Mouse (Mus musculus) liver, adult 2 months (tissue): ENCODE measurements around the gene Pih1d2.

ENCODE experiments used
- CTCF ChIP-seq: fragments of 200-500 bp; IDR thresholded peaks from 2 replicates; pipeline ENCODE4 v1.5.1; 2011; ENCODE audit warnings: low read depth, low read length, control low read depth
- POLR2A ChIP-seq: fragments of 200-500 bp; IDR thresholded peaks from 2 replicates; pipeline ENCODE4 v1.6.1; 2011; ENCODE audit warnings: low read length, control low read depth; ENCODE audit not compliant: insufficient read depth; ENCODE audit errors: extremely low read depth

DNA sequence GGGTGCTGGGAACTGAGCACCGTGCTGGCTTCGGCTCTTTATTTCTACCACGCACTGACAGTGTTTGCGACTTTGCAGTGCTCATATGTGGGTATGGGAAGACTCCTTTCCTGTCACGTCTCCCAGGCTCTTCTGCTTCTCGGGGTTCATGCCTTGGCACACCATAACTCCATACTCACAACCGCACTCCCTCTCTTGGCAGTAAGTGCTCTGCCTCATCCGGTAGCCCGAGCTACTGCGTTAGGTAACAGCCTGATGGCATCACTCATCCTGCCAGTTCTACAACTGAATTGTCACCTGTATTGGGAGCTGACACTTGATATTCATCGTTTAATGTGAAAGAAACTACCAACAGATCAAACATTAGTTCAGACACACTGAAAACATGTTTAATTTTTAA lies 17.1 kb downstream of the Pih1d2 start:
- TF ChIP-seq CTCF (no peak), POLR2A (no peak)
